Mouse (Mus musculus): ENCODE measurements around the gene Coro2b. TPM values are rescaled to one million over a fixed set of nuclear protein-coding genes. Genes with fewer than 3 reads are reported as not detected.
A peak's percentile ranks its signal among the peaks of the same experiment; 100 is the strongest.

The Coro2b gene
- polyA plus RNA-seq, 1 experiment from 2014 or later = 16.5 TPM

GRCm38 (mm10) chr9:62498945-62499344, 37.9 kb downstream of the Coro2b start:
- 90% methylated on average over 6 of the region's 6 CpGs for WGBS
- Histone ChIP-seq H3K36me3 (ENCODE audit: control insufficient read depth, insufficient read depth, low read length) (no peaks in the 10 kb centered on the region), H3K27ac (ENCODE audit: low read depth, low read length) (no peak overlapping the region), H3K4me3 (ENCODE audit: low read length) (no peak overlapping the region), H3K9ac (ENCODE audit: low read depth, low read length) (no peak overlapping the region), H3K27me3 (ENCODE audit: control insufficient read depth, insufficient read depth, low read length) (no peaks in the 10 kb centered on the region), H3K4me2 (replicated peaks; ENCODE audit: low read depth, low read length) (no peak overlapping the region), H3K9me3 (ENCODE audit: control insufficient read depth, low read length) (no peaks in the 10 kb centered on the region), H3K4me1 (ENCODE audit: control insufficient read depth, insufficient read depth, low read length) (peaks cover 3% of the 10 kb centered on the region; the same call in 1 of the 2 replicates)
- ATAC-seq (ENCODE audit: low FRiP score, low TSS enrichment) = no peak

- Histone ChIP-seq H3K36me3 (ENCODE audit: control insufficient read depth, insufficient read depth, low read length) (no peaks in the 10 kb centered on the region), H3K27ac (ENCODE audit: low read depth, low read length) (peak overlapping the region; percentile 69), H3K4me3 (ENCODE audit: low read length) (no peak overlapping the region), H3K4me2 (replicated peaks; ENCODE audit: low read depth, low read length) (no peak overlapping the region), H3K9ac (ENCODE audit: low read depth, low read length) (no peak overlapping the region), H3K27me3 (ENCODE audit: control insufficient read depth, insufficient read depth, low read length) (no peaks in the 10 kb centered on the region), H3K4me1 (ENCODE audit: control insufficient read depth, insufficient read depth, low read length) (peaks cover 3% of the 10 kb centered on the region; the same call in 1 of the 2 replicates), H3K9me3 (ENCODE audit: control insufficient read depth, low read length) (no peaks in the 10 kb centered on the region)
- WGBS = 67% methylated on average over 18 of the region's 18 CpGs
- ATAC-seq (ENCODE audit: low FRiP score, low TSS enrichment) = no peak
Observed at GRCm38 (mm10) chr9:62497135-62498092, 39.4 kb downstream of the Coro2b start.

GRCm38 (mm10) chr9:62492306-62492990, 44.4 kb downstream of the Coro2b start:
- Histone ChIP-seq H3K4me1 (ENCODE audit: control insufficient read depth, insufficient read depth, low read length) (no peaks in the 10 kb centered on the region; the same call in 1 of the 2 replicates), H3K27me3 (ENCODE audit: control insufficient read depth, insufficient read depth, low read length) (no peaks in the 10 kb centered on the region), H3K4me2 (replicated peaks; ENCODE audit: low read depth, low read length) (no peak overlapping the region), H3K4me3 (ENCODE audit: low read length) (no peak overlapping the region), H3K36me3 (ENCODE audit: control insufficient read depth, insufficient read depth, low read length) (no peaks in the 10 kb centered on the region), H3K27ac (ENCODE audit: low read depth, low read length) (no peak overlapping the region), H3K9ac (ENCODE audit: low read depth, low read length) (no peak overlapping the region), H3K9me3 (ENCODE audit: control insufficient read depth, low read length) (no peaks in the 10 kb centered on the region)
- ATAC-seq (ENCODE audit: low FRiP score, low TSS enrichment) = no peak
- 59% methylated on average over 6 of the region's 6 CpGs for WGBS

- 64% methylated on average over 5 of the region's 5 CpGs for WGBS
- no peak overlapping the region for H3K4me2 ChIP-seq (replicated peaks; ENCODE audit: low read depth, low read length)
- H3K9me3 ChIP-seq (ENCODE audit: control insufficient read depth, low read length) = no peaks in the 10 kb centered on the region
- no peaks in the 10 kb centered on the region for H3K36me3 ChIP-seq (ENCODE audit: control insufficient read depth, insufficient read depth, low read length)
- no peak overlapping the region for H3K27ac ChIP-seq (ENCODE audit: low read depth, low read length)
- no peak overlapping the region for H3K4me3 ChIP-seq (ENCODE audit: low read length)
- no peak for ATAC-seq (ENCODE audit: low FRiP score, low TSS enrichment)
- no peaks in the 10 kb centered on the region; the same call in 1 of the 2 replicates for H3K4me1 ChIP-seq (ENCODE audit: control insufficient read depth, insufficient read depth, low read length)
- H3K9ac ChIP-seq (ENCODE audit: low read depth, low read length) = no peak overlapping the region
- H3K27me3 ChIP-seq (ENCODE audit: control insufficient read depth, insufficient read depth, low read length) = no peaks in the 10 kb centered on the region
Observed at GRCm38 (mm10) chr9:62491611-62492010, 45.2 kb downstream of the Coro2b start.

GRCm38 (mm10) chr9:62491104-62491503, 45.7 kb downstream of the Coro2b start:
- Histone ChIP-seq H3K27me3 (ENCODE audit: control insufficient read depth, insufficient read depth, low read length) (no peaks in the 10 kb centered on the region), H3K4me3 (ENCODE audit: low read length) (no peak overlapping the region), H3K9ac (ENCODE audit: low read depth, low read length) (no peak overlapping the region), H3K4me2 (replicated peaks; ENCODE audit: low read depth, low read length) (no peak overlapping the region), H3K4me1 (ENCODE audit: control insufficient read depth, insufficient read depth, low read length) (no peaks in the 10 kb centered on the region; the same call in 1 of the 2 replicates), H3K9me3 (ENCODE audit: control insufficient read depth, low read length) (no peaks in the 10 kb centered on the region), H3K36me3 (ENCODE audit: control insufficient read depth, insufficient read depth, low read length) (no peaks in the 10 kb centered on the region), H3K27ac (ENCODE audit: low read depth, low read length) (no peak overlapping the region)
- no peak for ATAC-seq (ENCODE audit: low FRiP score, low TSS enrichment)
- WGBS = 47% methylated on average over 3 of the region's 3 CpGs

GRCm38 (mm10) chr9:62484107-62484506, 52.7 kb downstream of the Coro2b start:
- Histone ChIP-seq H3K4me2 (replicated peaks; ENCODE audit: low read depth, low read length) (no peak overlapping the region), H3K27me3 (ENCODE audit: control insufficient read depth, insufficient read depth, low read length) (no peaks in the 10 kb centered on the region), H3K27ac (ENCODE audit: low read depth, low read length) (no peak overlapping the region), H3K4me1 (ENCODE audit: control insufficient read depth, insufficient read depth, low read length) (0 out of 2 replicates have a peak, but pooled peaks cover 3% of the 10 kb centered on the region), H3K36me3 (ENCODE audit: control insufficient read depth, insufficient read depth, low read length) (no peaks in the 10 kb centered on the region), H3K4me3 (ENCODE audit: low read length) (no peak overlapping the region), H3K9ac (ENCODE audit: low read depth, low read length) (no peak overlapping the region), H3K9me3 (ENCODE audit: control insufficient read depth, low read length) (no peaks in the 10 kb centered on the region)
- 54% methylated on average over 4 of the region's 4 CpGs for WGBS
- ATAC-seq (ENCODE audit: low FRiP score, low TSS enrichment) = no peak

GRCm38 (mm10) chr9:62482788-62483187, 54.1 kb downstream of the Coro2b start:
- H3K9me3 ChIP-seq (ENCODE audit: control insufficient read depth, low read length) = no peaks in the 10 kb centered on the region
- no peaks in the 10 kb centered on the region for H3K27me3 ChIP-seq (ENCODE audit: control insufficient read depth, insufficient read depth, low read length)
- 0 out of 2 replicates have a peak, but pooled peaks cover 3% of the 10 kb centered on the region for H3K4me1 ChIP-seq (ENCODE audit: control insufficient read depth, insufficient read depth, low read length)
- 84% methylated on average over 3 of the region's 3 CpGs for WGBS
- no peak overlapping the region for H3K9ac ChIP-seq (ENCODE audit: low read depth, low read length)
- ATAC-seq (ENCODE audit: low FRiP score, low TSS enrichment) = no peak
- no peak overlapping the region for H3K4me3 ChIP-seq (ENCODE audit: low read length)
- no peak overlapping the region for H3K4me2 ChIP-seq (replicated peaks; ENCODE audit: low read depth, low read length)
- no peaks in the 10 kb centered on the region for H3K36me3 ChIP-seq (ENCODE audit: control insufficient read depth, insufficient read depth, low read length)
- no peak overlapping the region for H3K27ac ChIP-seq (ENCODE audit: low read depth, low read length)

- Histone ChIP-seq H3K27ac (ENCODE audit: low read depth, low read length) (no peak overlapping the region), H3K4me2 (replicated peaks; ENCODE audit: low read depth, low read length) (no peak overlapping the region), H3K4me1 (ENCODE audit: control insufficient read depth, insufficient read depth, low read length) (0 out of 2 replicates have a peak, but pooled peaks cover 3% of the 10 kb centered on the region), H3K9me3 (ENCODE audit: control insufficient read depth, low read length) (no peaks in the 10 kb centered on the region), H3K4me3 (ENCODE audit: low read length) (no peak overlapping the region), H3K27me3 (ENCODE audit: control insufficient read depth, insufficient read depth, low read length) (no peaks in the 10 kb centered on the region), H3K36me3 (ENCODE audit: control insufficient read depth, insufficient read depth, low read length) (no peaks in the 10 kb centered on the region), H3K9ac (ENCODE audit: low read depth, low read length) (no peak overlapping the region)
- 59% methylated on average over 6 of the region's 6 CpGs for WGBS
- no peak for ATAC-seq (ENCODE audit: low FRiP score, low TSS enrichment)
Observed at GRCm38 (mm10) chr9:62480898-62481642, 55.8 kb downstream of the Coro2b start.

Measured in kidney, embryonic 14.5 days (tissue).